Mouse (Mus musculus) E14TG2a.4 (cell line): ENCODE measurements around the gene Trip6.

Experiments
- CTCF ChIP-seq: conservative IDR thresholded peaks from 2 replicates; pipeline ENCODE4 v1.5.1; 2014; ENCODE audit warnings: low read length
- NANOG ChIP-seq: IDR thresholded peaks from 2 replicates; pipeline ENCODE4 v1.6.1; 2014; ENCODE audit warnings: borderline replicate concordance, low read length, mixed read lengths
- POU5F1 ChIP-seq: IDR thresholded peaks from 2 replicates; pipeline ENCODE4 v1.6.1; 2014; ENCODE audit warnings: low read length, borderline replicate concordance

DNA sequence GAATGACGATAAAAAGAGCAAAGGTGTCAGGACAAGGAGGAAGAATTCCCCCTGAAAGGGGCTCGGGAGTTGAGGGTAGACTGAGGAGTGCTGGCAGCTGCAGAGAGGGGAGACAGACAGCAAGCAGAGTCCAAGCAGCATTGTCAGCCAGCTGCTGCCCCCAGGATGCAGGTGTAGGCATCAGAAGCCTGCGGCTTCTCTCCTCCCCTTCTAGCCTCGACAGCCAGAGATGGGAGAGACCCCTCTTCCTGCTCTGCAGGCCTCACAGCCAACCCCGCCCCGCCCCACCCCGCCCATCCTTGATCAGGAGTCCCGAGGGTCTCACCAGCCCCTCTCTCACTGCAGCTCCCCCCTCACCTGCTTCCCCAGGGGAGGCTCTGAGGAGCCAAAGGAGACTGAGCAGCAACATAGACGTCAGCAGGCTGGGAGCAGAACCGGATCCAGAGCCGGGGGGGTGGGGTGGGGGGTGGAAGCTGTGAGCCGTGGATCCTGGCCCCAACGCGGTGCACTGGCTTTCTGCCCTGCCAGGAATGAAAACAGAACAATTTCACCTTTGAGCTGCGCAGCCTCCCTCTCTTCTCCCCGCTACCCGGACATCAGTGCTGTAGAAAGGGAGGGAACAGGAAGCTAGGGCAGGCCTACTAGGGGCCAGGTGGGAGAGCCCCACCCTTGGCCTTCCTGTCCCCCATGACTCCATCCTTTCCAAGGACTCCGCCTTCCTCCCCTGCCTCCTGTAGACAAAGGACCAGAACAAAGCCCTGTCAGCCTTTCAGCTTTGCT is 45.9 kb downstream of the Trip6 start:
- TF ChIP-seq CTCF (no peak), POU5F1 (no peak), NANOG (no peak)
